Mouse (Mus musculus) bone marrow, adult 2 months (tissue): ENCODE data around the gene Rap1a.

ENCODE experiments used
- CTCF ChIP-seq: fragments of 200-500 bp; IDR thresholded peaks from 2 replicates; pipeline ENCODE4 v1.5.1; 2011; ENCODE audit warnings: low read length, control low read depth; ENCODE audit not compliant: control insufficient read depth, insufficient read depth
- POLR2A ChIP-seq: fragments of 200-500 bp; IDR thresholded peaks from 2 replicates; pipeline ENCODE4 v1.6.1; 2011; ENCODE audit warnings: low read depth, mild to moderate bottlenecking, control low read depth, low read length, borderline replicate concordance; ENCODE audit not compliant: control insufficient read depth

- TF ChIP-seq POLR2A: no peak
- TF ChIP-seq CTCF: no peak
These were observed 31.8 kb downstream of the Rap1a start for GRCm38 (mm10) chr3:105769380-105769779.
